Mouse (Mus musculus) heart, embryonic 10.5 days (tissue): ENCODE results near the gene 2310033P09Rik. TPM values are rescaled to one million over a fixed set of nuclear protein-coding genes. Genes with fewer than 3 reads are reported as not detected.

ENCODE experiments used
- DNase-seq: peaks from one replicate; pipeline ENCODE4 v3.0.0-alpha.2; 2017; ENCODE audit warnings: low spot score
- H3K27ac ChIP-seq: fragments of 300-500 bp; sonication (generic); 2 replicates; pipeline ENCODE4 v1.5.1; 2016; ENCODE audit warnings: mild to moderate bottlenecking
- H3K27me3 ChIP-seq: fragments of 300-500 bp; sonication (generic); 2 replicates; pipeline ENCODE4 v1.6.1; 2016; ENCODE audit warnings: mild to moderate bottlenecking; ENCODE audit not compliant: poor library complexity, insufficient read depth, severe bottlenecking
- H3K36me3 ChIP-seq: fragments of 300-500 bp; sonication (generic); 2 replicates; pipeline ENCODE4 v1.6.1; 2016; ENCODE audit warnings: mild to moderate bottlenecking, moderate library complexity
- H3K4me1 ChIP-seq: fragments of 300-500 bp; sonication (generic); 2 replicates; pipeline ENCODE4 v1.6.1; 2016; ENCODE audit warnings: mild to moderate bottlenecking
- H3K4me3 ChIP-seq: fragments of 300-500 bp; sonication (generic); 2 replicates; pipeline ENCODE4 v1.5.1; 2016; ENCODE audit warnings: mild to moderate bottlenecking, moderate library complexity
- H3K9me3 ChIP-seq: fragments of 300-500 bp; sonication (generic); 2 replicates; pipeline ENCODE4 v1.6.1; 2016; ENCODE audit warnings: mild to moderate bottlenecking, moderate library complexity
- WGBS: fragments of 180-500 bp; shearing (Covaris S2); methylation state at CpG from one replicate; pipeline ENCODE4 v1.1.7; 2016; 5-methylcytosine and 5-hydroxymethylcytosine counted together
- polyA plus RNA-seq: library from polyadenylated mRNA; unstranded; fragments of >200 nt; fragmentation: Nextera tagmentation; extraction: Ambion mirVana; gene quantifications from 2 replicates; pipeline ENCODE4 v1.2.1, GENCODE M21; 2016

Gene 2310033P09Rik
- 28.7 and 30.9 TPM in 2 replicates for polyA plus RNA-seq

GRCm38 (mm10) chr11:59208153-59208831 is at the start of gene 2310033P09Rik:
Gene 2310033P09Rik (plus strand): TSS chr11:59208321.
- Histone ChIP-seq H3K4me1 (peaks cover 19% of the 10 kb centered on the region), H3K4me3 (peak within 1 kb of the TSS; percentile 90), H3K9me3 (no peaks in the 10 kb centered on the region), H3K36me3 (peaks cover 76% of the 10 kb centered on the region), H3K27ac (peak within 1 kb of the TSS; percentile 95), H3K27me3 (no peaks in the 10 kb centered on the region)
- DNase-seq: peak; percentile 97
- WGBS: under 1% methylated on average over 66 of the region's 67 CpGs

- H3K27ac ChIP-seq: no peak overlapping the region
- no peaks in the 10 kb centered on the region for H3K27me3 ChIP-seq
- 91% methylated on average over 13 of the region's 13 CpGs for WGBS
- peaks cover 26% of the 10 kb centered on the region for H3K4me1 ChIP-seq
- peaks cover 40% of the 10 kb centered on the region for H3K36me3 ChIP-seq
- no peaks in the 10 kb centered on the region for H3K9me3 ChIP-seq
- H3K4me3 ChIP-seq: no peak overlapping the region
- DNase-seq: no peak
Observed at GRCm38 (mm10) chr11:59159099-59159498, 49.0 kb upstream of the 2310033P09Rik start.

GRCm38 (mm10) chr11:59159558-59159957 is 48.6 kb upstream of the 2310033P09Rik start:
- no peak for DNase-seq
- H3K36me3 ChIP-seq: peaks cover 40% of the 10 kb centered on the region
- no peaks in the 10 kb centered on the region for H3K9me3 ChIP-seq
- peaks cover 26% of the 10 kb centered on the region for H3K4me1 ChIP-seq
- 90% methylated on average over 4 of the region's 4 CpGs for WGBS
- no peaks in the 10 kb centered on the region for H3K27me3 ChIP-seq
- H3K4me3 ChIP-seq: no peak overlapping the region
- H3K27ac ChIP-seq: no peak overlapping the region

GRCm38 (mm10) chr11:59161398-59161797 is 46.7 kb upstream of the 2310033P09Rik start:
- 58% methylated on average over 5 of the region's 5 CpGs for WGBS

GRCm38 (mm10) chr11:59162443-59163254 is 45.5 kb upstream of the 2310033P09Rik start:
- WGBS: 55% methylated on average over 9 of the region's 9 CpGs
- Histone ChIP-seq H3K4me1 (peaks cover 36% of the 10 kb centered on the region), H3K36me3 (peaks cover 18% of the 10 kb centered on the region), H3K27me3 (no peaks in the 10 kb centered on the region), H3K27ac (peak overlapping the region; percentile 99), H3K9me3 (no peaks in the 10 kb centered on the region), H3K4me3 (peak overlapping the region; percentile 84)
- no peak for DNase-seq

More at GRCm38 (mm10) chr11:59161398-59161797, 46.7 kb upstream of the 2310033P09Rik start:
- Histone ChIP-seq H3K4me1 (peaks cover 36% of the 10 kb centered on the region), H3K36me3 (peaks cover 29% of the 10 kb centered on the region), H3K9me3 (no peaks in the 10 kb centered on the region), H3K4me3 (no peak overlapping the region), H3K27ac (no peak overlapping the region), H3K27me3 (no peaks in the 10 kb centered on the region)
- no peak for DNase-seq

GRCm38 (mm10) chr11:59163255-59164236 is 44.6 kb upstream of the 2310033P09Rik start, which contains the start of gene Iba57:
Gene Iba57 (minus strand): TSS chr11:59163739.
- 3% methylated on average over 68 of the region's 68 CpGs for WGBS
- Histone ChIP-seq H3K27me3 (no peaks in the 10 kb centered on the region), H3K4me3 (peak within 1 kb of the TSS; percentile 84), H3K36me3 (peaks cover 10% of the 10 kb centered on the region; the same call in 1 of the 2 replicates), H3K27ac (peak within 1 kb of the TSS; percentile 99), H3K4me1 (peaks cover 36% of the 10 kb centered on the region), H3K9me3 (no peaks in the 10 kb centered on the region)
- peak; percentile 100 for DNase-seq

GRCm38 (mm10) chr11:59164384-59164783 is 43.7 kb upstream of the 2310033P09Rik start:
- peaks cover 36% of the 10 kb centered on the region for H3K4me1 ChIP-seq
- H3K4me3 ChIP-seq: peak overlapping the region; percentile 84; the same call in 1 of the 2 replicates
- DNase-seq: peak; percentile 84
- no peaks in the 10 kb centered on the region for H3K27me3 ChIP-seq
- H3K36me3 ChIP-seq: peaks cover 4% of the 10 kb centered on the region; the same call in 1 of the 2 replicates
- 57% methylated on average over 9 of the region's 9 CpGs for WGBS
- peak overlapping the region; percentile 99 for H3K27ac ChIP-seq
- no peaks in the 10 kb centered on the region for H3K9me3 ChIP-seq

GRCm38 (mm10) chr11:59165616-59166241 is 42.4 kb upstream of the 2310033P09Rik start:
- no peak for DNase-seq
- WGBS: 49% methylated on average over 2 of the region's 2 CpGs

GRCm38 (mm10) chr11:59169807-59170206 is 38.3 kb upstream of the 2310033P09Rik start:
- 50% methylated on average over 3 of the region's 3 CpGs for WGBS
- H3K9me3 ChIP-seq: no peaks in the 10 kb centered on the region
- H3K36me3 ChIP-seq: no peaks in the 10 kb centered on the region
- H3K27ac ChIP-seq: no peak overlapping the region
- DNase-seq: no peak
- no peak overlapping the region for H3K4me3 ChIP-seq
- peaks cover 47% of the 10 kb centered on the region for H3K27me3 ChIP-seq
- peaks cover 19% of the 10 kb centered on the region for H3K4me1 ChIP-seq

More at GRCm38 (mm10) chr11:59165616-59166241, 42.4 kb upstream of the 2310033P09Rik start:
- Histone ChIP-seq H3K27me3 (peaks cover 7% of the 10 kb centered on the region; the same call in 1 of the 2 replicates), H3K9me3 (no peaks in the 10 kb centered on the region), H3K4me3 (no peak overlapping the region), H3K4me1 (peaks cover 47% of the 10 kb centered on the region), H3K36me3 (peaks cover 4% of the 10 kb centered on the region; the same call in 1 of the 2 replicates), H3K27ac (peak overlapping the region; percentile 99; the same call in 1 of the 2 replicates)

GRCm38 (mm10) chr11:59170549-59170948 is 37.6 kb upstream of the 2310033P09Rik start:
- Histone ChIP-seq H3K36me3 (no peaks in the 10 kb centered on the region), H3K9me3 (no peaks in the 10 kb centered on the region), H3K27ac (no peak overlapping the region; the same call in 1 of the 2 replicates), H3K4me3 (no peak overlapping the region), H3K4me1 (peaks cover 14% of the 10 kb centered on the region), H3K27me3 (peaks cover 54% of the 10 kb centered on the region)
- DNase-seq: no peak
- 67% methylated on average over 4 of the region's 4 CpGs for WGBS

- WGBS: 53% methylated on average over 6 of the region's 6 CpGs
- no peaks in the 10 kb centered on the region for H3K36me3 ChIP-seq
- H3K9me3 ChIP-seq: no peaks in the 10 kb centered on the region
- H3K4me1 ChIP-seq: peaks cover 27% of the 10 kb centered on the region
- peaks cover 92% of the 10 kb centered on the region for H3K27me3 ChIP-seq
- no peak for DNase-seq
- H3K27ac ChIP-seq: no peak overlapping the region
- H3K4me3 ChIP-seq: no peak overlapping the region
Observed at GRCm38 (mm10) chr11:59174189-59174838, 33.8 kb upstream of the 2310033P09Rik start.
